Mouse (Mus musculus) liver, embryonic 16.5 days (tissue): ENCODE data around the gene Cnnm2. TPM values are rescaled to one million over a fixed set of nuclear protein-coding genes. Genes with fewer than 3 reads are reported as not detected.
"Not testable (repeated sequence)": the region's sequence is repeated elsewhere in the genome, so short reads cannot be mapped to it uniquely, and the experiment has no call there.

Source experiments
- ATAC-seq: fragments of 200-750 bp; cut with Nextera tagmentation; 2 replicates; pipeline ENCODE4 v1.8.0; 2017; ENCODE audit warnings: low read depth, mild to moderate bottlenecking, moderate number of reproducible peaks, moderate library complexity
- H3K27ac ChIP-seq: fragments of 300-500 bp; sonication (generic); 2 replicates; pipeline ENCODE4 v1.5.1; 2014; ENCODE audit warnings: mild to moderate bottlenecking, low read length
- H3K27me3 ChIP-seq: fragments of 300-500 bp; sonication (generic); 2 replicates; pipeline ENCODE4 v1.6.1; 2014; ENCODE audit warnings: low read depth, low read length, mixed read lengths; ENCODE audit not compliant: control insufficient read depth, insufficient read depth
- H3K36me3 ChIP-seq: fragments of 300-500 bp; sonication (generic); 2 replicates; pipeline ENCODE4 v1.6.1; 2014; ENCODE audit warnings: mild to moderate bottlenecking; ENCODE audit not compliant: control insufficient read depth, insufficient read depth
- H3K4me1 ChIP-seq: fragments of 300-500 bp; sonication (generic); 2 replicates; pipeline ENCODE4 v1.6.1; 2014; ENCODE audit warnings: low read depth, low read length, mixed read lengths; ENCODE audit not compliant: control insufficient read depth
- H3K4me2 ChIP-seq: fragments of 300-500 bp; sonication (generic); 2 replicates; pipeline ENCODE4 v1.6.1; 2014; ENCODE audit warnings: low read depth, low read length, mixed read lengths
- H3K4me3 ChIP-seq: fragments of 300-500 bp; sonication (generic); 2 replicates; pipeline ENCODE4 v1.5.1; 2014; ENCODE audit warnings: low read depth, mild to moderate bottlenecking, low read length
- H3K9ac ChIP-seq: fragments of 300-500 bp; sonication (generic); 2 replicates; pipeline ENCODE4 v1.6.1; 2014; ENCODE audit warnings: low read depth, low read length
- H3K9me3 ChIP-seq: fragments of 300-500 bp; sonication (generic); replicated peaks from 2 replicates; pipeline ENCODE4 v1.6.1; 2016; ENCODE audit warnings: low read length; ENCODE audit not compliant: control insufficient read depth
- WGBS: fragments of 180-500 bp; shearing (Covaris S2); extraction: QIAGEN DNeasy Blood & Tissue Kit; methylation state at CpG from one replicate; pipeline ENCODE4 v1.1.7; 2014; ENCODE audit not compliant: insufficient replicate concordance; 5-methylcytosine and 5-hydroxymethylcytosine counted together
- polyA plus RNA-seq: library from polyadenylated mRNA; unstranded; fragments of >200 nt; fragmentation: Nextera tagmentation; extraction: Ambion mirVana; gene quantifications from 2 replicates; pipeline ENCODE4 v1.2.1, GENCODE M21; 2015

The Cnnm2 gene
- polyA plus RNA-seq, 1 experiment from 2014 or later, result 1.4 TPM

- Histone ChIP-seq H3K4me1 (no peaks in the 10 kb centered on the region), H3K4me2 (no peak overlapping the region), H3K27me3 (no peaks in the 10 kb centered on the region), H3K9ac (no peak overlapping the region), H3K9me3 (no peaks in the 10 kb centered on the region), H3K27ac (no peak overlapping the region), H3K36me3 (no peaks in the 10 kb centered on the region), H3K4me3 (no peak overlapping the region)
- ATAC-seq, result no peak
- WGBS, result 74% methylated on average over 5 of the region's 5 CpGs
Measured at GRCm38 (mm10) chr19:46752235-46752634, 9.2 kb upstream of the Cnnm2 start.

DNA sequence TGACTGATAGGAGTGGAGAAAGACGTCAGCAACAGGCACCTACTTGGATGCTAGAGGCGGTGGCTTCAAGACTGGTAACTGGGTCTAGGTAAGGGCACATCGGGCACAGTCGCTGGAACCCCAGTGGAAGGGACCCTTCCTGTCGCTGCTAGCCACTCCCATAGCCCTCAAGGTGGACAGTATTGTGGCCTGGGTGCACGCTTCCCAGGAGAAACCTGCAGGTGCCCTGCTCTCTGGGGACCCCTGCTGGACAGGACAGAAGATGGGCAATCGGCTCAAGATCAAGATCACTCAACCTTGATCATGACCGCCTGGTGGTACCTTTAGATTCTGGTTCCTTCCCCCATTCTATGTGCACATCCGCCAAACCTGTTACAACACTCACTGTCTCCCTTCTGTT, 6.3 kb upstream of the Cnnm2 start:
- Histone ChIP-seq H3K4me2 (no peak overlapping the region), H3K36me3 (no peaks in the 10 kb centered on the region), H3K9me3 (no peaks in the 10 kb centered on the region), H3K4me1 (no peaks in the 10 kb centered on the region), H3K27ac (no peak overlapping the region), H3K9ac (no peak overlapping the region), H3K27me3 (peaks cover 7% of the 10 kb centered on the region; the same call in 1 of the 2 replicates), H3K4me3 (no peak overlapping the region)
- ATAC-seq, result no peak
- WGBS, result 42% methylated on average over 9 of the region's 9 CpGs

- Histone ChIP-seq H3K36me3 (no peaks in the 10 kb centered on the region), H3K27ac (no peak overlapping the region), H3K4me3 (no peak overlapping the region), H3K9me3 (no peaks in the 10 kb centered on the region), H3K27me3 (peaks cover 7% of the 10 kb centered on the region; the same call in 1 of the 2 replicates), H3K4me2 (no peak overlapping the region), H3K4me1 (no peaks in the 10 kb centered on the region; the same call in 1 of the 2 replicates), H3K9ac (no peak overlapping the region)
- no peak for ATAC-seq
- 76% methylated on average over 4 of the region's 4 CpGs for WGBS
Measured at GRCm38 (mm10) chr19:46756221-46756620, 5.2 kb upstream of the Cnnm2 start.

DNA sequence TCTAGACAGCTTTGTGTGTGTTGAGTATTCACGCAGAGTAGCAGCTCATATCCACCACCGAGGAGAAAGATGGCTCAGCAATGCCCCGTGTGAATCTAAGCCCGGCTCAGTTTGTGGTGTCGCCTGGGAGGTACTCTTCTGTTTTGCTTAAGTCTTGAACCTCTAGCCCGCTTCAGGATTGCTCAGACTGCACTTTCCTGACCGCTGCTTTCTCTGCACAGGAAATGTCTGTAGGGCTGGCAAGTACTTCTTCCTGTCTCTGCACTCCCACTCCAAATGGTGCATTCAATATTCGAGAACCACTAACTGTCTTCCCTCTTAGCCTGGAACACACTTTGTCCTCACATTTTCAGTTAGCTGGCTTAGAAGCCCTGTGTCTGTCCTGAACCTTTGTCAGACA, 2.3 kb upstream of the Cnnm2 start:
- WGBS, result 17% methylated on average over 8 of the region's 8 CpGs
- no peak overlapping the region for H3K4me3 ChIP-seq
- H3K4me1 ChIP-seq, result peaks cover 16% of the 10 kb centered on the region
- no peaks in the 10 kb centered on the region for H3K9me3 ChIP-seq
- no peak overlapping the region for H3K9ac ChIP-seq
- peaks cover 14% of the 10 kb centered on the region; the same call in 1 of the 2 replicates for H3K27me3 ChIP-seq
- H3K4me2 ChIP-seq, result no peak overlapping the region
- no peak overlapping the region for H3K27ac ChIP-seq
- no peak for ATAC-seq
- no peaks in the 10 kb centered on the region for H3K36me3 ChIP-seq

- Histone ChIP-seq H3K27me3 (peaks cover 14% of the 10 kb centered on the region; the same call in 1 of the 2 replicates), H3K4me1 (peaks cover 24% of the 10 kb centered on the region)
- not testable (repeated sequence) for H3K9ac ChIP-seq, H3K9me3 ChIP-seq, H3K36me3 ChIP-seq, H3K27ac ChIP-seq, ATAC-seq, H3K4me3 ChIP-seq, H3K4me2 ChIP-seq
- 84% methylated on average over 10 of the region's 10 CpGs for WGBS
Measured at GRCm38 (mm10) chr19:46759909-46760308, 1.5 kb upstream of the Cnnm2 start.

DNA sequence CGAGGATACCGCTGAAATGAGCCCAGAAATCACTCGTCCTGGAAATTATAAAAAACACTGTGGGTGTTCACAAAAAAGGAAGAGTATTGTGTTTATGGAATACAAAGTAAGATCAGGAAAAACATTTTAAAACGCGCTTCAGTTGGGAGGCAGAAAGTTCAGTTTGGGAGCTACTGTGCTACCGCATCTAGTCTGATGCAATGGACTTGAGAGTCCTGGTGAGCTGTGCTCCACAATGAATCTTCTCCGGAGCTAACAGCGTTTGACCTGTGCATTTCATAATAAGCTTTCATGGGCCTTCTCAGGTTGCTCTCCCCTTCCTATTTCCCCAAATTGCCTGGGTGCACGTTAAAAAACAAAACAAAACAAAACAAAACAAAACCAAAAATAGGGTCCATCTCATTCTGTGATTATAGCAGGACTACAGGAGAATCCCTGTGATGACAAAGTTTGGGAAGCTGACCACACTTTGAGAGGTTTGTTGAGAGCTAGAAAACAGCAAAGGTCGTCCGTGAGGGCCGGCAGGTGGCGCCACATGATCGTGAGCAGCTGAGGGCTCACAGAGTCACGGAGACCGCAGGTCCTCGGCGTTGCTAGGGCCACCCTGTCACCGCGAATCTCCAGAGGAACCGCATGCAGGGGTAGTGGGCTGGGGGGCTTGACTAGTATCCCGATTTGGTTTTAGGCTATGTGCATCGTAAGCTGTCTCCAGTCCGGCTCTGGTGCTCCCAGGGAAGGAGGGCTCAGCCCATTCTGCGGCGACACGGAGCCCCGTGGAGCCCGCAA, 828 bp upstream of the Cnnm2 start:
- peak; percentile 50 for ATAC-seq
- Histone ChIP-seq H3K27me3 (peaks cover 14% of the 10 kb centered on the region; the same call in 1 of the 2 replicates), H3K36me3 (no peaks in the 10 kb centered on the region), H3K9me3 (no peaks in the 10 kb centered on the region), H3K9ac (peak overlapping the region; percentile 45), H3K4me2 (peak overlapping the region; percentile 100), H3K4me3 (peak overlapping the region; percentile 99), H3K27ac (peak overlapping the region; percentile 87), H3K4me1 (peaks cover 25% of the 10 kb centered on the region)
- 16% methylated on average over 29 of the region's 29 CpGs for WGBS

DNA sequence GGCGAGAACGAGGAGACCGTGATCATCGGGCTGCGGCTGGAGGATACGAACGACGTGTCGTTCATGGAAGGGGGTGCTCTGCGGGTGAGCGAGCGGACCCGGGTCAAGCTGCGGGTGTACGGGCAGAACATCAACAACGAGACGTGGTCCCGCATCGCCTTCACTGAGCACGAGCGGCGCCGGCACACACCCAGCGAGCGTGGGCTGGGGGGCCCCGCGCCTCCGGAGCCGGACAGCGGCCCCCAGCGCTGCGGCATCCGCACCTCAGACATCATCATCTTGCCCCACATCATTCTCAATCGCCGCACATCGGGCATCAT, 535 bp downstream of the Cnnm2 start:
- H3K36me3 ChIP-seq, result no peaks in the 10 kb centered on the region
- H3K27ac ChIP-seq, result peak overlapping the region; percentile 74
- H3K4me2 ChIP-seq, result peak overlapping the region; percentile 100
- ATAC-seq, result no peak
- peaks cover 32% of the 10 kb centered on the region for H3K4me1 ChIP-seq
- peaks cover 14% of the 10 kb centered on the region; the same call in 1 of the 2 replicates for H3K27me3 ChIP-seq
- WGBS, result under 1% methylated on average over 36 of the region's 36 CpGs
- H3K9ac ChIP-seq, result peak overlapping the region; percentile 87
- no peaks in the 10 kb centered on the region for H3K9me3 ChIP-seq
- peak overlapping the region; percentile 99 for H3K4me3 ChIP-seq

- peaks cover 32% of the 10 kb centered on the region for H3K4me1 ChIP-seq
- under 1% methylated on average over 50 of the region's 50 CpGs for WGBS
- H3K27me3 ChIP-seq, result peaks cover 14% of the 10 kb centered on the region; the same call in 1 of the 2 replicates
- peak overlapping the region; percentile 99 for H3K4me3 ChIP-seq
- H3K4me2 ChIP-seq, result peak overlapping the region; percentile 100
- H3K9ac ChIP-seq, result peak overlapping the region; percentile 87
- H3K27ac ChIP-seq, result no peak overlapping the region
- no peaks in the 10 kb centered on the region for H3K9me3 ChIP-seq
- ATAC-seq, result no peak
- no peaks in the 10 kb centered on the region for H3K36me3 ChIP-seq
Measured at GRCm38 (mm10) chr19:46762291-46762991, 1.0 kb downstream of the Cnnm2 start.

- no peaks in the 10 kb centered on the region for H3K9me3 ChIP-seq
- peak overlapping the region; percentile 87 for H3K9ac ChIP-seq
- no peaks in the 10 kb centered on the region for H3K36me3 ChIP-seq
- peaks cover 34% of the 10 kb centered on the region for H3K4me1 ChIP-seq
- H3K27ac ChIP-seq, result no peak overlapping the region
- H3K27me3 ChIP-seq, result peaks cover 14% of the 10 kb centered on the region; the same call in 1 of the 2 replicates
- peak overlapping the region; percentile 99 for H3K4me3 ChIP-seq
- ATAC-seq, result no peak
- WGBS, result 2% methylated on average over 19 of the region's 19 CpGs
- peak overlapping the region; percentile 100 for H3K4me2 ChIP-seq
Measured at GRCm38 (mm10) chr19:46762992-46763342, 1.6 kb downstream of the Cnnm2 start.
